Mouse (Mus musculus) cortical plate, adult 2 months (tissue): ENCODE measurements at regions not wholly inside any gene's neighbourhood (a gene's known extent, or its start where the extent isn't known, plus 50 kb on each side); places are given as distances from the start of the nearest gene placed in this dataset.

Experiments
- H3K27ac ChIP-seq: fragments of 200-500 bp; 2 replicates; pipeline ENCODE4 v1.5.1; 2012; ENCODE audit warnings: low read length, control low read depth, inconsistent platforms; ENCODE audit not compliant: insufficient read depth
- H3K4me1 ChIP-seq: fragments of 200-500 bp; 2 replicates; pipeline ENCODE4 v1.6.1; 2011; ENCODE audit warnings: low read length; ENCODE audit not compliant: control insufficient read depth, insufficient read depth
- H3K4me3 ChIP-seq: fragments of 200-500 bp; 2 replicates; pipeline ENCODE4 v1.5.1; 2011; ENCODE audit warnings: mild to moderate bottlenecking, low read length, control low read depth; ENCODE audit not compliant: insufficient read depth
- CTCF ChIP-seq: fragments of 200-500 bp; IDR thresholded peaks from 2 replicates; pipeline ENCODE4 v1.5.1; 2011; ENCODE audit warnings: mild to moderate bottlenecking, control low read depth, low read length; ENCODE audit not compliant: insufficient read depth; ENCODE audit errors: extremely low read depth
- POLR2A ChIP-seq: fragments of 200-500 bp; IDR thresholded peaks from 2 replicates; pipeline ENCODE4 v1.6.1; 2011; ENCODE audit warnings: mild to moderate bottlenecking, low read length, control low read depth; ENCODE audit not compliant: insufficient read depth; ENCODE audit errors: extremely low read depth

- no peaks in the 10 kb centered on the region for H3K4me1 ChIP-seq
- no peak for TF ChIP-seq CTCF
- TF ChIP-seq POLR2A = no peak
- no peak overlapping the region for H3K27ac ChIP-seq
- H3K4me3 ChIP-seq = no peak overlapping the region
These were observed 123.5 kb upstream of the Cypt12 start for GRCm38 (mm10) chr3:17824662-17825061.

GRCm38 (mm10) chr3:17825254-17825890, 122.8 kb upstream of the Cypt12 start:
- Histone ChIP-seq H3K27ac (no peak overlapping the region), H3K4me1 (no peaks in the 10 kb centered on the region), H3K4me3 (no peak overlapping the region)
- TF ChIP-seq CTCF = no peak
- TF ChIP-seq POLR2A = no peak

- Histone ChIP-seq H3K4me3 (no peak overlapping the region), H3K4me1 (no peaks in the 10 kb centered on the region), H3K27ac (no peak overlapping the region)
- TF ChIP-seq POLR2A = no peak
- TF ChIP-seq CTCF = peak; percentile 52; the same call in 1 of the 2 replicates
These were observed 113.5 kb upstream of the Cypt12 start for GRCm38 (mm10) chr3:17834706-17835105.

GRCm38 (mm10) chr3:17847609-17848008, 100.6 kb upstream of the Cypt12 start:
- peak overlapping the region; percentile 29; the same call in 1 of the 2 replicates for H3K27ac ChIP-seq
- no peak overlapping the region for H3K4me3 ChIP-seq
- no peak for TF ChIP-seq CTCF
- TF ChIP-seq POLR2A = no peak
- H3K4me1 ChIP-seq = peaks cover 2% of the 10 kb centered on the region; the same call in 1 of the 2 replicates

- Histone ChIP-seq H3K4me3 (no peak overlapping the region), H3K27ac (no peak overlapping the region), H3K4me1 (peaks cover 2% of the 10 kb centered on the region; the same call in 1 of the 2 replicates)
- no peak for TF ChIP-seq POLR2A
- TF ChIP-seq CTCF = peak; percentile 36; the same call in 1 of the 2 replicates
These were observed 100.0 kb upstream of the Cypt12 start for GRCm38 (mm10) chr3:17848181-17848580.

- Histone ChIP-seq H3K4me1 (no peaks in the 10 kb centered on the region), H3K4me3 (no peak overlapping the region), H3K27ac (no peak overlapping the region)
- TF ChIP-seq POLR2A (no peak), CTCF (no peak)
These were observed 85.8 kb upstream of the Cypt12 start for GRCm38 (mm10) chr3:17862367-17862766.

- Histone ChIP-seq H3K4me1 (no peaks in the 10 kb centered on the region), H3K27ac (no peak overlapping the region), H3K4me3 (no peak overlapping the region)
- no peak for TF ChIP-seq CTCF
- TF ChIP-seq POLR2A = no peak
These were observed 83.1 kb upstream of the Cypt12 start for GRCm38 (mm10) chr3:17865112-17865511.

GRCm38 (mm10) chr3:17870895-17871482, 77.2 kb upstream of the Cypt12 start:
- Histone ChIP-seq H3K27ac (no peak overlapping the region), H3K4me1 (no peaks in the 10 kb centered on the region), H3K4me3 (no peak overlapping the region)
- no peak for TF ChIP-seq POLR2A
- TF ChIP-seq CTCF = peak; percentile 87

GRCm38 (mm10) chr3:17895869-17896268, 52.3 kb upstream of the Cypt12 start:
- TF ChIP-seq POLR2A = no peak
- TF ChIP-seq CTCF = no peak
- Histone ChIP-seq H3K27ac (no peak overlapping the region), H3K4me1 (no peaks in the 10 kb centered on the region), H3K4me3 (no peak overlapping the region)

DNA sequence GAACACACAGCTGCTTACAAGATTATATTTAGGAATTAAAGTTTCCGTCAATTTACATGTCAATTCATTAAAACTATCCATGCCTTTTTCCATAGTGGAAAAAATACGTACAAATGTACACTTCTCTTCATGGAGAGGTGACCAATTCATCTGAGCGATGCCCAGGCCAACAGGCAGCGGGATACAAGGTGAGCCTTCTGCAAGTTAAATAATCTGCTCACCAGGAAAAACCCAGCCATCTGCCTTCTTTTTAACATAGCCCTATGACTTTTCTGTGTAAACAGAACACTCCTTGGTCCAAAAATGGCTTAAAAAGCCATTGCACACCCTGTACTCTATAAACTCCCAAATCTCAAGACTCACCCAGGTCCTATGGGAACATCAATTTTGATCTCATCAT, 51.5 kb upstream of the Cypt12 start:
- TF ChIP-seq CTCF (no peak), POLR2A (no peak)
- Histone ChIP-seq H3K4me1 (no peaks in the 10 kb centered on the region), H3K27ac (no peak overlapping the region), H3K4me3 (no peak overlapping the region)
